Mouse (Mus musculus): ENCODE data around the gene Flt3l. TPM values are rescaled to one million over a fixed set of nuclear protein-coding genes. Genes with fewer than 3 reads are reported as not detected.

Flt3l gene
- polyA plus RNA-seq, 1 experiment = 42.7 TPM

Other genes starting within 250 kb of the Flt3l start
- 95.2 and 106 TPM in 2 replicates for gene Med25, start 243.7 kb downstream of the Flt3l start, polyA plus RNA-seq (2012; rRNA removed)
- gene Fuz, start 240.4 kb downstream of the Flt3l start, polyA plus RNA-seq (2012; rRNA removed) = 34.2 and 34.5 TPM in 2 replicates
- 88.2 and 99.1 TPM in 2 replicates for gene Ap2a1, start 206.9 kb downstream of the Flt3l start, polyA plus RNA-seq (2012; rRNA removed)
- gene Tsks, start 193.2 kb downstream of the Flt3l start, polyA plus RNA-seq (2012; rRNA removed) = 3.5 and 4.7 TPM in 2 replicates
- gene Cpt1c, start 161.6 kb downstream of the Flt3l start, polyA plus RNA-seq (2012; rRNA removed) = 17.1 and 17.9 TPM in 2 replicates
- gene Prmt1, start 149.9 kb downstream of the Flt3l start, polyA plus RNA-seq (2012; rRNA removed) = 211 and 218 TPM in 2 replicates
- gene Irf3, start 138.8 kb downstream of the Flt3l start, polyA plus RNA-seq (2012; rRNA removed) = 87.1 and 89.9 TPM in 2 replicates
- gene Bcl2l12, start 137.7 kb downstream of the Flt3l start, polyA plus RNA-seq (2012; rRNA removed) = 20.3 and 22.0 TPM in 2 replicates
- 48.9 and 60.3 TPM in 2 replicates for gene Scaf1, start 120.1 kb downstream of the Flt3l start, polyA plus RNA-seq (2012; rRNA removed)
- gene Rras, start 118.5 kb downstream of the Flt3l start, polyA plus RNA-seq (2012; rRNA removed) = 221 and 291 TPM in 2 replicates
- gene Prr12, start 83.6 kb downstream of the Flt3l start, polyA plus RNA-seq (2012; rRNA removed) = 5.7 and 10.5 TPM in 2 replicates
- gene Nosip, start 74.0 kb downstream of the Flt3l start, polyA plus RNA-seq (2012; rRNA removed) = 71.4 and 78.1 TPM in 2 replicates
- gene Prrg2, start 73.8 kb downstream of the Flt3l start, polyA plus RNA-seq (2012; rRNA removed) = 55.7 and 72.5 TPM in 2 replicates
- gene Rcn3, start 44.2 kb downstream of the Flt3l start, polyA plus RNA-seq (2012; rRNA removed) = 112 and 116 TPM in 2 replicates
- gene Fcgrt, start 32.6 kb downstream of the Flt3l start, polyA plus RNA-seq (2012; rRNA removed) = 152 and 158 TPM in 2 replicates
- gene Rps11, start 12.0 kb downstream of the Flt3l start, polyA plus RNA-seq (2012; rRNA removed) = 218 and 429 TPM in 2 replicates
- 2,573 and 2,702 TPM in 2 replicates for gene Rpl13a, start 7.7 kb downstream of the Flt3l start, polyA plus RNA-seq (2012; rRNA removed)
- gene Gm45713, start 201 bp downstream of the Flt3l start, polyA plus RNA-seq (2012; rRNA removed) = 3.6 and 5.6 TPM in 2 replicates
- gene Pih1d1, start 17.9 kb upstream of the Flt3l start, polyA plus RNA-seq (2012; rRNA removed) = 52.4 and 58.1 TPM in 2 replicates
- 33.3 and 38.5 TPM in 2 replicates for gene Aldh16a1, start 18.2 kb upstream of the Flt3l start, polyA plus RNA-seq (2012; rRNA removed)
- gene Slc17a7, start 27.5 kb upstream of the Flt3l start, polyA plus RNA-seq (2012; rRNA removed) = 0.86 and 0.95 TPM in 2 replicates
- not detected in 2 replicates for gene Gfy, start 43.1 kb upstream of the Flt3l start, polyA plus RNA-seq (2012; rRNA removed)
- not detected in 2 replicates for gene Pth2, start 44.6 kb upstream of the Flt3l start, polyA plus RNA-seq (2012; rRNA removed)
- 0.39 and 0.41 TPM in 2 replicates for gene Ccdc155, start 68.5 kb upstream of the Flt3l start, polyA plus RNA-seq (2012; rRNA removed)
- 11.5 and 18.9 TPM in 2 replicates for gene Dkkl1, start 75.7 kb upstream of the Flt3l start, polyA plus RNA-seq (2012; rRNA removed)
- 32.6 and 50.1 TPM in 2 replicates for gene Tead2, start 79.3 kb upstream of the Flt3l start, polyA plus RNA-seq (2012; rRNA removed)
- gene Cd37, start 102.7 kb upstream of the Flt3l start, polyA plus RNA-seq (2012; rRNA removed) = 19.8 and 24.3 TPM in 2 replicates
- gene Slc6a16, start 104.7 kb upstream of the Flt3l start, polyA plus RNA-seq (2012; rRNA removed) = 0.32 and 0.46 TPM in 2 replicates
- gene Slc6a21, start 141.1 kb upstream of the Flt3l start, polyA plus RNA-seq (2012; rRNA removed) = 1.1 and 2.3 TPM in 2 replicates
- 41.6 and 48.8 TPM in 2 replicates for gene Trpm4, start 197.3 kb upstream of the Flt3l start, polyA plus RNA-seq (2012; rRNA removed)
- gene Hrc, start 198.9 kb upstream of the Flt3l start, polyA plus RNA-seq (2012; rRNA removed) = 0.42 and 0.48 TPM in 2 replicates
- 3.0 and 3.1 TPM in 2 replicates for gene Ppfia3, start 230.6 kb upstream of the Flt3l start, polyA plus RNA-seq (2012; rRNA removed)
- gene Lin7b, start 234.2 kb upstream of the Flt3l start, polyA plus RNA-seq (2012; rRNA removed) = 5.7 and 7.2 TPM in 2 replicates